Comparison of ENCODE assay signal across 23 mouse cellular contexts in the genomic region with DNA sequence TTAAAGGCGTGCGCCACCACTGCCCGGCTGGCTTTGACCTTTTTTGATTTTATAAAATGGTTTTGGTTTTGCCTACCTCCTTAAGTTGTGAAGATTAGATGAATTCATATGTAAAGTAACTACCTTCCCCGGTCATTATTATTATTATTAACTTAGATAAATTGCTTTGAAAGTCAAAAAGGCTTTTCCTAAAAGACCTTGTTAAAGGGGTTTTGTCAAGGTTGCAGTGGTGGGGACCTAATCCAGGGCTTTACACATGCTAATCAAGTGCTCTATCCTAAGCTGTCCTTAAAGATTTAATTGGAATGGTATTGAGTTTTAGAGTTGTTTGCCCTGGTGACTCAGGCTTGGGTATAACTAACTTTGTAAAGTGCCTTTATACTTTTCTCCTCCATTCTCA.
"Had no signal": no experiment of that assay in that cellular context is flagged by ENCODE, and none has a peak within 500 bp of the region (broad histone marks: within the 10 kb centered on the region; RNA-seq: fewer than 3 reads in every experiment).

No protein-coding gene starts in this region.

- H3K9ac ChIP-seq: heart, embryonic 12.5 days; hindbrain, embryonic 12.5 days; hindbrain, embryonic 14.5 days; intestine, embryonic 15.5 days; limb, embryonic 12.5 days; liver, embryonic 13.5 days had no signal

- DNase-seq: gastrocnemius, adult 2 months; gastrocnemius, postnatal 10 days; gastrocnemius, postnatal 25 days; heart, adult 18-20 months; heart, postnatal 10 days; heart, postnatal 4 days; kidney, adult 18-20 months; kidney, adult 8-10 months; kidney, postnatal 10 days; kidney, postnatal 25 days; kidney, postnatal 4 days; liver; liver, embryonic 13.5 days had no signal

- H3K27ac ChIP-seq: gastrocnemius, adult 2 months; heart, embryonic 10.5 days; hindbrain, embryonic 10.5 days; hindbrain, embryonic 12.5 days; hindbrain, embryonic 14.5 days; intestine, embryonic 15.5 days; layer of hippocampus, adult 2 months; left cerebral cortex, adult 2 months; limb, embryonic 10.5 days; limb, embryonic 12.5 days; liver, embryonic 13.5 days had no signal

- H3K4me3 ChIP-seq: gastrocnemius, adult 2 months; heart, embryonic 10.5 days; heart, embryonic 12.5 days; hindbrain, embryonic 10.5 days; hindbrain, embryonic 12.5 days; intestine, embryonic 15.5 days; layer of hippocampus, adult 2 months; left cerebral cortex, adult 2 months; limb, embryonic 10.5 days; limb, embryonic 12.5 days; liver, embryonic 13.5 days had no signal

- H3K9me3 ChIP-seq: heart, embryonic 10.5 days; heart, embryonic 12.5 days; hindbrain, embryonic 10.5 days; hindbrain, embryonic 12.5 days; intestine, embryonic 15.5 days; limb, embryonic 10.5 days; limb, embryonic 12.5 days; liver, embryonic 13.5 days had no signal
